Mouse (Mus musculus) small intestine, adult 2 months (tissue): ENCODE results near the gene Gcm1. TPM values are rescaled to one million over a fixed set of nuclear protein-coding genes. Genes with fewer than 3 reads are reported as not detected.

Experiments
- H3K27ac ChIP-seq: fragments of 200-500 bp; 2 replicates; pipeline ENCODE4 v1.5.1; 2012; ENCODE audit warnings: low read depth, low read length, control low read depth, inconsistent platforms; ENCODE audit not compliant: insufficient read depth
- H3K27me3 ChIP-seq: fragments of 200-500 bp; 2 replicates; pipeline ENCODE4 v1.6.1; 2012; ENCODE audit warnings: mild to moderate bottlenecking, moderate library complexity, low read length, inconsistent platforms; ENCODE audit not compliant: control insufficient read depth, insufficient read depth
- H3K36me3 ChIP-seq: fragments of 200-500 bp; 2 replicates; pipeline ENCODE4 v1.6.1; 2012; ENCODE audit warnings: mild to moderate bottlenecking, low read length, control low read depth, inconsistent platforms; ENCODE audit not compliant: control insufficient read depth, insufficient read depth
- H3K4me1 ChIP-seq: fragments of 200-500 bp; 2 replicates; pipeline ENCODE4 v1.6.1; 2012; ENCODE audit warnings: low read length, inconsistent platforms, mixed read lengths; ENCODE audit not compliant: control insufficient read depth, insufficient read depth, insufficient read length
- H3K4me3 ChIP-seq: fragments of 200-500 bp; 2 replicates; pipeline ENCODE4 v1.5.1; 2012; ENCODE audit warnings: low read depth, mild to moderate bottlenecking, control low read depth, inconsistent platforms, low read length, moderate library complexity
- CTCF ChIP-seq: fragments of 200-500 bp; IDR thresholded peaks from 2 replicates; pipeline ENCODE4 v1.5.1; 2012; ENCODE audit warnings: low read depth, mild to moderate bottlenecking, control low read depth, inconsistent platforms, low read length, moderate library complexity, mixed read lengths; ENCODE audit not compliant: insufficient replicate concordance, insufficient read length; ENCODE audit errors: extremely low read depth
- POLR2A ChIP-seq: fragments of 200-500 bp; IDR thresholded peaks from 2 replicates; pipeline ENCODE4 v1.6.1; 2012; ENCODE audit warnings: low read depth, mild to moderate bottlenecking, control low read depth, inconsistent platforms, low read length, moderate library complexity
- WGBS: fragments of 180-500 bp; shearing (Covaris S2); methylation state at CpG from one replicate; pipeline ENCODE4 v1.1.7; 2018; 5-methylcytosine and 5-hydroxymethylcytosine counted together
- polyA plus RNA-seq: library from polyadenylated mRNA; depleted of rRNA; stranded (reverse); fragments of >200 nt; gene quantifications from 2 replicates; pipeline ENCODE4 v1.2.3, GENCODE M21; 2012

Gcm1 gene
- polyA plus RNA-seq, 1 experiment: not detected

- Histone ChIP-seq H3K4me1 (peaks cover 1% of the 10 kb centered on the region), H3K4me3 (peak overlapping the region; percentile 63), H3K27me3 (no peaks in the 10 kb centered on the region), H3K27ac (no peak overlapping the region), H3K36me3 (no peaks in the 10 kb centered on the region)
- TF ChIP-seq CTCF (no peak), POLR2A (no peak)
- WGBS: 39% methylated on average over 20 of the region's 20 CpGs
Observed at GRCm38 (mm10) chr9:78046755-78047154, 5.0 kb upstream of the Gcm1 start.

- WGBS: 53% methylated on average over 5 of the region's 5 CpGs
- H3K4me3 ChIP-seq: no peak overlapping the region
Observed at GRCm38 (mm10) chr9:78050452-78050970, 1.2 kb upstream of the Gcm1 start.

GRCm38 (mm10) chr9:78053821-78054220 is 2.1 kb downstream of the Gcm1 start:
- Histone ChIP-seq H3K27me3 (no peaks in the 10 kb centered on the region), H3K4me3 (no peak overlapping the region), H3K36me3 (no peaks in the 10 kb centered on the region), H3K4me1 (peaks cover 2% of the 10 kb centered on the region; the same call in 1 of the 2 replicates), H3K27ac (no peak overlapping the region)
- WGBS: 73% methylated on average over 8 of the region's 8 CpGs
- TF ChIP-seq CTCF (no peak), POLR2A (no peak)

More at GRCm38 (mm10) chr9:78050452-78050970, 1.2 kb upstream of the Gcm1 start:
- Histone ChIP-seq H3K4me1 (peaks cover 2% of the 10 kb centered on the region), H3K36me3 (no peaks in the 10 kb centered on the region), H3K27me3 (no peaks in the 10 kb centered on the region), H3K27ac (no peak overlapping the region)
- TF ChIP-seq POLR2A (no peak), CTCF (no peak)

GRCm38 (mm10) chr9:78054298-78054697 is 2.6 kb downstream of the Gcm1 start:
- WGBS: 87% methylated on average over 3 of the region's 3 CpGs
- Histone ChIP-seq H3K36me3 (no peaks in the 10 kb centered on the region), H3K4me1 (peaks cover 2% of the 10 kb centered on the region; the same call in 1 of the 2 replicates), H3K4me3 (no peak overlapping the region), H3K27ac (no peak overlapping the region), H3K27me3 (no peaks in the 10 kb centered on the region)
- TF ChIP-seq POLR2A (no peak), CTCF (no peak)

GRCm38 (mm10) chr9:78059525-78060120 is 7.9 kb downstream of the Gcm1 start:
- Histone ChIP-seq H3K4me1 (no peaks in the 10 kb centered on the region), H3K27ac (no peak overlapping the region), H3K36me3 (no peaks in the 10 kb centered on the region), H3K27me3 (no peaks in the 10 kb centered on the region), H3K4me3 (no peak overlapping the region)
- 76% methylated on average over 16 of the region's 16 CpGs for WGBS
- TF ChIP-seq POLR2A (no peak), CTCF (no peak)

GRCm38 (mm10) chr9:78062392-78062791 is 10.7 kb downstream of the Gcm1 start:
- H3K27me3 ChIP-seq: no peaks in the 10 kb centered on the region
- no peaks in the 10 kb centered on the region for H3K36me3 ChIP-seq
- TF ChIP-seq CTCF (no peak), POLR2A (no peak)
- WGBS: 85% methylated on average over 9 of the region's 9 CpGs
- no peak overlapping the region for H3K4me3 ChIP-seq
- H3K4me1 ChIP-seq: no peaks in the 10 kb centered on the region
- no peak overlapping the region for H3K27ac ChIP-seq

- TF ChIP-seq POLR2A: no peak
- no peak for TF ChIP-seq CTCF
- Histone ChIP-seq H3K27ac (no peak overlapping the region), H3K27me3 (no peaks in the 10 kb centered on the region), H3K4me1 (no peaks in the 10 kb centered on the region), H3K4me3 (no peak overlapping the region), H3K36me3 (no peaks in the 10 kb centered on the region)
- WGBS: 21% methylated on average over 10 of the region's 10 CpGs
Observed at GRCm38 (mm10) chr9:78064121-78064520, 12.4 kb downstream of the Gcm1 start.
